Mouse (Mus musculus) G1E (cell line): Measurements from ENCODE around the gene Ublcp1.

Source experiments
- CTCF ChIP-seq: IDR thresholded peaks from 2 replicates; pipeline ENCODE4 v1.5.1; 2012; ENCODE audit warnings: low read depth, low read length, inconsistent platforms, mixed read lengths
- GATA1 ChIP-seq: IDR thresholded peaks from 2 replicates; pipeline ENCODE4 v1.6.1; 2012; ENCODE audit warnings: borderline replicate concordance, low read length, inconsistent platforms, mixed read lengths
- POLR2AphosphoS5 ChIP-seq: IDR thresholded peaks from 2 replicates; pipeline ENCODE4 v1.6.1; 2012; ENCODE audit warnings: low read depth, low read length, inconsistent platforms; ENCODE audit not compliant: insufficient replicate concordance
- TAL1 ChIP-seq: conservative IDR thresholded peaks from 2 replicates; pipeline ENCODE4 v1.6.1; 2012; ENCODE audit warnings: low read depth, low read length, inconsistent platforms, mixed read lengths

DNA sequence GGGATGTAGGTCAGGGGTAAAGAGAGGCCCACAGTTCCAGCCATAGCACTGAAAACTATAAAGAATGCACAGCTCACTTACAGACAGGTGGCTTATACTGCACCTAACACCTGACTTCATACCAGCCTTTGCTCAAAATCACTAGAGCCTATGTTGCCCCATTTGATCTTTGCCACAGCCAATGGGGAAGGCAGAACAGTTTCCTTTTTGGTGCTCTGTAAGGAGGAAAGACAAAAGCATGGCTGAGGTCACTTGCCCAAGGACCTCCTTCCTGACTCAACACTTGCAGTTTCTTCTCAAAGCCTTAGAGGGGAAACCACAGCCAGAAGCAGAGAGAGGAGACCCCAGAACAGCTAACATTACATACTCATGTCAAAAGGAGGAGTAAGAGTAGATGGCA, 19.3 kb downstream of the Ublcp1 start:
- TF ChIP-seq CTCF (no peak), POLR2AphosphoS5 (no peak), GATA1 (no peak), TAL1 (no peak)
